Mouse (Mus musculus) embryonic facial prominence, embryonic 14.5 days (tissue): ENCODE data around the gene Mfap3. TPM values are rescaled to one million over a fixed set of nuclear protein-coding genes. Genes with fewer than 3 reads are reported as not detected.

Experiments used
- ATAC-seq: fragments of 200-750 bp; cut with Nextera tagmentation; 2 replicates; pipeline ENCODE4 v1.8.0; 2017; ENCODE audit warnings: low read depth, moderate number of reproducible peaks, moderate TSS enrichment
- DNase-seq: peaks from one replicate; pipeline ENCODE4 v3.0.0-alpha.2; 2015; ENCODE audit warnings: low spot score
- H3K27ac ChIP-seq: fragments of 300-500 bp; sonication (generic); replicated peaks from 2 replicates; pipeline ENCODE4 v1.5.1; 2014; ENCODE audit warnings: low read depth, mild to moderate bottlenecking, low read length, moderate library complexity
- H3K27me3 ChIP-seq: fragments of 300-500 bp; sonication (generic); replicated peaks from 2 replicates; pipeline ENCODE4 v1.6.1; 2014; ENCODE audit warnings: low read length; ENCODE audit not compliant: control insufficient read depth, insufficient read depth
- H3K36me3 ChIP-seq: fragments of 300-500 bp; sonication (generic); 2 replicates; pipeline ENCODE4 v1.6.1; 2014; ENCODE audit warnings: low read length, mixed read lengths; ENCODE audit not compliant: control insufficient read depth, insufficient read depth
- H3K4me1 ChIP-seq: fragments of 300-500 bp; sonication (generic); 2 replicates; pipeline ENCODE4 v1.6.1; 2014; ENCODE audit warnings: antibody characterized with exemption, low read length; ENCODE audit not compliant: control insufficient read depth, insufficient read depth
- H3K4me2 ChIP-seq: fragments of 300-500 bp; sonication (generic); 2 replicates; pipeline ENCODE4 v1.6.1; 2014; ENCODE audit warnings: low read depth, mild to moderate bottlenecking, low read length, moderate library complexity, mixed read lengths
- H3K4me3 ChIP-seq: fragments of 300-500 bp; sonication (generic); 2 replicates; pipeline ENCODE4 v1.5.1; 2014; ENCODE audit warnings: low read depth, mild to moderate bottlenecking, low read length
- H3K9ac ChIP-seq: fragments of 300-500 bp; sonication (generic); 2 replicates; pipeline ENCODE4 v1.6.1; 2014; ENCODE audit warnings: low read depth, mild to moderate bottlenecking, low read length, moderate library complexity, mixed read lengths
- H3K9me3 ChIP-seq: fragments of 300-500 bp; sonication (generic); 2 replicates; pipeline ENCODE4 v1.6.1; 2016; ENCODE audit warnings: low read length; ENCODE audit not compliant: control insufficient read depth
- WGBS: fragments of 180-500 bp; shearing (Covaris S2); extraction: QIAGEN DNeasy Blood & Tissue Kit; methylation state at CpG from one replicate; pipeline ENCODE4 v1.1.7; 2014; 5-methylcytosine and 5-hydroxymethylcytosine counted together
- polyA plus RNA-seq: library from polyadenylated mRNA; unstranded; fragments of >200 nt; fragmentation: Nextera tagmentation; extraction: Ambion mirVana; gene quantifications from 2 replicates; pipeline ENCODE4 v1.2.1, GENCODE M21; 2014

The Mfap3 gene
- polyA plus RNA-seq, 1 experiment from 2014 or later, result 41.0 TPM

- no peak overlapping the region for H3K4me3 ChIP-seq
Observed at GRCm38 (mm10) chr11:57521206-57521605, 2.7 kb downstream of the Mfap3 start.

GRCm38 (mm10) chr11:57522046-57522445, 3.6 kb downstream of the Mfap3 start:
- 85% methylated on average over 7 of the region's 7 CpGs for WGBS

More at GRCm38 (mm10) chr11:57521206-57521605, 2.7 kb downstream of the Mfap3 start:
- Histone ChIP-seq H3K27me3 (no peaks in the 10 kb centered on the region), H3K9me3 (no peaks in the 10 kb centered on the region), H3K36me3 (0 out of 2 replicates have a peak, but pooled peaks cover 22% of the 10 kb centered on the region), H3K4me1 (peaks cover 4% of the 10 kb centered on the region; the same call in 1 of the 2 replicates), H3K4me2 (no peak overlapping the region), H3K27ac (no peak overlapping the region), H3K9ac (no peak overlapping the region)
- ATAC-seq (no peak), DNase-seq (no peak)
- 96% methylated on average over 3 of the region's 3 CpGs for WGBS

GRCm38 (mm10) chr11:57523418-57523817, 5.0 kb downstream of the Mfap3 start:
- Histone ChIP-seq H3K27ac (no peak overlapping the region), H3K4me2 (no peak overlapping the region), H3K4me1 (no peaks in the 10 kb centered on the region), H3K36me3 (peaks cover 30% of the 10 kb centered on the region), H3K9ac (no peak overlapping the region), H3K9me3 (no peaks in the 10 kb centered on the region), H3K27me3 (no peaks in the 10 kb centered on the region), H3K4me3 (no peak overlapping the region)
- ATAC-seq, result no peak
- DNase-seq, result no peak
- 90% methylated on average over 3 of the region's 3 CpGs for WGBS

More at GRCm38 (mm10) chr11:57522046-57522445, 3.6 kb downstream of the Mfap3 start:
- Histone ChIP-seq H3K9ac (no peak overlapping the region), H3K4me1 (peaks cover 4% of the 10 kb centered on the region; the same call in 1 of the 2 replicates), H3K4me2 (no peak overlapping the region), H3K9me3 (no peaks in the 10 kb centered on the region), H3K27me3 (no peaks in the 10 kb centered on the region), H3K4me3 (no peak overlapping the region), H3K27ac (no peak overlapping the region), H3K36me3 (0 out of 2 replicates have a peak, but pooled peaks cover 22% of the 10 kb centered on the region)
- DNase-seq (no peak), ATAC-seq (no peak)

- no peak for DNase-seq
- H3K4me2 ChIP-seq, result no peak overlapping the region
- no peak overlapping the region for H3K27ac ChIP-seq
- H3K9ac ChIP-seq, result no peak overlapping the region
- no peaks in the 10 kb centered on the region for H3K9me3 ChIP-seq
- ATAC-seq, result no peak
- no peak overlapping the region for H3K4me3 ChIP-seq
- H3K4me1 ChIP-seq, result no peaks in the 10 kb centered on the region
- no peaks in the 10 kb centered on the region for H3K27me3 ChIP-seq
- peaks cover 42% of the 10 kb centered on the region for H3K36me3 ChIP-seq
Observed at GRCm38 (mm10) chr11:57524597-57524996, 6.1 kb downstream of the Mfap3 start.

- Histone ChIP-seq H3K27me3 (no peaks in the 10 kb centered on the region), H3K4me1 (no peaks in the 10 kb centered on the region), H3K9ac (no peak overlapping the region), H3K36me3 (peaks cover 50% of the 10 kb centered on the region), H3K4me3 (no peak overlapping the region), H3K4me2 (no peak overlapping the region), H3K27ac (no peak overlapping the region), H3K9me3 (no peaks in the 10 kb centered on the region)
- WGBS, result 91% methylated on average over 3 of the region's 3 CpGs
- DNase-seq (no peak), ATAC-seq (no peak)
Observed at GRCm38 (mm10) chr11:57525900-57526299, 7.4 kb downstream of the Mfap3 start.

GRCm38 (mm10) chr11:57527506-57527905, 9.0 kb downstream of the Mfap3 start:
- no peaks in the 10 kb centered on the region for H3K9me3 ChIP-seq
- H3K36me3 ChIP-seq, result peaks cover 53% of the 10 kb centered on the region
- H3K4me3 ChIP-seq, result no peak overlapping the region
- H3K9ac ChIP-seq, result no peak overlapping the region
- DNase-seq, result no peak
- no peak for ATAC-seq
- WGBS, result 84% methylated on average over 4 of the region's 4 CpGs
- H3K27ac ChIP-seq, result no peak overlapping the region
- no peak overlapping the region for H3K4me2 ChIP-seq
- no peaks in the 10 kb centered on the region for H3K4me1 ChIP-seq
- no peaks in the 10 kb centered on the region for H3K27me3 ChIP-seq

- Histone ChIP-seq H3K4me3 (no peak overlapping the region), H3K36me3 (peaks cover 58% of the 10 kb centered on the region), H3K27me3 (no peaks in the 10 kb centered on the region), H3K9ac (no peak overlapping the region), H3K27ac (no peak overlapping the region), H3K9me3 (no peaks in the 10 kb centered on the region), H3K4me2 (no peak overlapping the region), H3K4me1 (no peaks in the 10 kb centered on the region)
- 87% methylated on average over 3 of the region's 3 CpGs for WGBS
- ATAC-seq (no peak), DNase-seq (no peak)
Observed at GRCm38 (mm10) chr11:57529111-57529510, 10.6 kb downstream of the Mfap3 start.

GRCm38 (mm10) chr11:57531300-57531950, 13.0 kb downstream of the Mfap3 start:
- H3K4me3 ChIP-seq, result no peak overlapping the region
- 0 out of 2 replicates have a peak overlapping the region, but pooled peaks have one; percentile 10 for H3K27ac ChIP-seq
- no peaks in the 10 kb centered on the region for H3K9me3 ChIP-seq
- no peak overlapping the region for H3K9ac ChIP-seq
- peaks cover 58% of the 10 kb centered on the region for H3K36me3 ChIP-seq
- no peaks in the 10 kb centered on the region for H3K4me1 ChIP-seq
- H3K27me3 ChIP-seq, result no peaks in the 10 kb centered on the region
- no peak overlapping the region for H3K4me2 ChIP-seq
- DNase-seq (peak; percentile 31), ATAC-seq (no peak)
- 76% methylated on average over 11 of the region's 11 CpGs for WGBS

- no peaks in the 10 kb centered on the region for H3K4me1 ChIP-seq
- no peak overlapping the region for H3K9ac ChIP-seq
- 0 out of 2 replicates have a peak overlapping the region, but pooled peaks have one; percentile 10 for H3K27ac ChIP-seq
- 87% methylated on average over 4 of the region's 4 CpGs for WGBS
- H3K4me3 ChIP-seq, result no peak overlapping the region
- no peak overlapping the region for H3K4me2 ChIP-seq
- no peaks in the 10 kb centered on the region for H3K27me3 ChIP-seq
- peaks cover 58% of the 10 kb centered on the region for H3K36me3 ChIP-seq
- H3K9me3 ChIP-seq, result no peaks in the 10 kb centered on the region
- no peak for ATAC-seq
- DNase-seq, result no peak
Observed at GRCm38 (mm10) chr11:57532306-57532705, 13.8 kb downstream of the Mfap3 start.
